In genomic region chr3:98348705-98349104, GRCm38 (mm10) we compare ENCODE assay signal across 10 mouse cellular contexts. TPM values are rescaled to one million over a fixed set of nuclear protein-coding genes. Genes with fewer than 3 reads are reported as not detected.
DNase-seq lines count a peak whose midpoint lies in the region; ATAC-seq lines count a peak whose summit lies in the region.
"Had no signal": no experiment of that assay in that cellular context is flagged by ENCODE, and none has a peak within 500 bp of the region (broad histone marks: within the 10 kb centered on the region; RNA-seq: fewer than 3 reads in every experiment).

No protein-coding gene starts in this region.

- H3K4me1 ChIP-seq in kidney, embryonic 16.5 days (ENCODE audit: insufficient read depth, low read length), result peaks cover 17% of the 10 kb centered on the region
- no peaks in the 10 kb centered on the region for H3K4me1 ChIP-seq in neural tube, embryonic 14.5 days (ENCODE audit: control insufficient read depth, insufficient read depth, low read length)
- H3K4me1 ChIP-seq: embryonic facial prominence, embryonic 15.5 days had no signal

- H3K36me3 ChIP-seq in kidney, embryonic 16.5 days (ENCODE audit: insufficient read depth, low read length), result no peaks in the 10 kb centered on the region
- no peaks in the 10 kb centered on the region for H3K36me3 ChIP-seq in neural tube, embryonic 14.5 days (ENCODE audit: control insufficient read depth, insufficient read depth, low read length)
- H3K36me3 ChIP-seq: embryonic facial prominence, embryonic 15.5 days had no signal

- H3K9me3 ChIP-seq in kidney, embryonic 16.5 days (ENCODE audit: low read length), result no peaks in the 10 kb centered on the region
- H3K9me3 ChIP-seq in neural tube, embryonic 14.5 days (ENCODE audit: control insufficient read depth, low read length), result no peaks in the 10 kb centered on the region
- H3K9me3 ChIP-seq: embryonic facial prominence, embryonic 15.5 days had no signal

- 34% methylated on average over 7 of the region's 8 CpGs for WGBS in kidney, embryonic 16.5 days
- WGBS in neural tube, embryonic 14.5 days, result 32% methylated on average over 8 of the region's 8 CpGs

- no peak overlapping the region for H3K27ac ChIP-seq in kidney, embryonic 16.5 days (ENCODE audit: low read length)
- H3K27ac ChIP-seq in neural tube, embryonic 14.5 days (ENCODE audit: low read depth, low read length), result no peak overlapping the region
- H3K27ac ChIP-seq: embryonic facial prominence, embryonic 15.5 days had no signal

- ATAC-seq in kidney, embryonic 16.5 days (ENCODE audit: low FRiP score, low TSS enrichment), result peak; percentile 64
- ATAC-seq in inflammation-experienced regulatory T-cells, adult 6 months, result peak; percentile 26
- 0 out of 2 replicates have a peak, but pooled peaks have one; percentile 14 for ATAC-seq in neural tube, embryonic 14.5 days (ENCODE audit: low read depth)
- ATAC-seq: hindbrain, embryonic 16.5 days had no signal

- no peak overlapping the region for H3K4me3 ChIP-seq in kidney, embryonic 16.5 days (ENCODE audit: low read length)
- H3K4me3 ChIP-seq in neural tube, embryonic 14.5 days (ENCODE audit: low read depth, low read length), result no peak overlapping the region
- H3K4me3 ChIP-seq: embryonic facial prominence, embryonic 15.5 days had no signal

- no peaks in the 10 kb centered on the region for H3K27me3 ChIP-seq in kidney, embryonic 16.5 days (ENCODE audit: insufficient read depth, low read length)
- H3K27me3 ChIP-seq in neural tube, embryonic 14.5 days (ENCODE audit: control insufficient read depth, insufficient read depth, low read length), result no peaks in the 10 kb centered on the region
- H3K27me3 ChIP-seq: embryonic facial prominence, embryonic 15.5 days had no signal

- no peak for DNase-seq in kidney, adult 18-20 months
- DNase-seq in MN1 (ENCODE audit: low spot score), result peak; percentile 54
- no peak for DNase-seq in frontal cortex, postnatal 36 days (ENCODE audit: low spot score in 2 of 2)
- DNase-seq in right cerebral cortex, adult 2 months (ENCODE audit: low spot score in 2 of 2), result no peak
- no peak for DNase-seq in layer of hippocampus, adult 18-20 months (ENCODE audit: low spot score in 2 of 2)

- no peak overlapping the region for H3K9ac ChIP-seq in kidney, embryonic 16.5 days (replicated peaks; ENCODE audit: low read length)
- H3K9ac ChIP-seq in neural tube, embryonic 14.5 days (replicated peaks; ENCODE audit: low read depth, low read length), result no peak overlapping the region
- H3K9ac ChIP-seq: embryonic facial prominence, embryonic 15.5 days had no signal

- no peak overlapping the region for H3K4me2 ChIP-seq in kidney, embryonic 16.5 days (replicated peaks; ENCODE audit: low read depth, low read length)
- no peak overlapping the region for H3K4me2 ChIP-seq in neural tube, embryonic 14.5 days (ENCODE audit: low read depth, low read length)
- H3K4me2 ChIP-seq: embryonic facial prominence, embryonic 15.5 days had no signal

RNA-seq across cellular contexts. Expression of gene Phgdh, which starts 8.9 kb away (rescaled TPM):
- polyA plus RNA-seq in kidney, embryonic 16.5 days (2015; fragmentation: Nextera tagmentation; extraction: Ambion mirVana), result 541 and 585 TPM in 2 replicates
- polyA plus RNA-seq in inflammation-experienced regulatory T-cells, adult 6 months (2017; shearing (Covaris generic)), result 100 to 1,000 TPM in 2 of 3 experiments, 10 to 100 TPM in 1; 88.7 to 105 (median 101) TPM
- 163 and 176 TPM in 2 replicates for polyA plus RNA-seq in neural tube, embryonic 14.5 days (2014; fragmentation: Nextera tagmentation; extraction: Ambion mirVana)
- total RNA-seq in layer of hippocampus, adult 18-20 months (2021), result 10 to 100 TPM; 65.4 to 68.8 TPM

RNA-seq across cellular contexts. Expression of gene Zfp697, which starts 33.6 kb away (rescaled TPM):
- 16.4 and 17.1 TPM in 2 replicates for polyA plus RNA-seq in kidney, embryonic 16.5 days (2015; fragmentation: Nextera tagmentation; extraction: Ambion mirVana)
- polyA plus RNA-seq in inflammation-experienced regulatory T-cells, adult 6 months (2017; shearing (Covaris generic)), result not detected
- 21.7 and 28.9 TPM in 2 replicates for polyA plus RNA-seq in neural tube, embryonic 14.5 days (2014; fragmentation: Nextera tagmentation; extraction: Ambion mirVana)
- total RNA-seq in layer of hippocampus, adult 18-20 months (2021), result 10 to 100 TPM; 25.8 to 27.0 TPM

Comparison
In these comparisons a context has a peak if more than half of its experiments do, and no peak if none do; other contexts are left out.
1. ATAC-seq: peak in every context shown above with its lines; median percentile 64 in kidney, embryonic 16.5 days; 26 in inflammation-experienced regulatory T-cells, adult 6 months; 14 in neural tube, embryonic 14.5 days.
2. RNA of gene Zfp697, which starts 33.6 kb away (polyA plus RNA-seq): 21.7 to 28.9 TPM in neural tube, embryonic 14.5 days and 16.4 to 17.1 TPM in kidney, embryonic 16.5 days; not detected in inflammation-experienced regulatory T-cells, adult 6 months; every median in the first group is over 10 times any median in the second.